Mouse (Mus musculus): ENCODE measurements around the gene Fez2. TPM values are rescaled to one million over a fixed set of nuclear protein-coding genes. Genes with fewer than 3 reads are reported as not detected.

Fez2 gene
- polyA plus RNA-seq, 1 experiment = 7.1 TPM

- TF ChIP-seq POLR2A (IDR thresholded peaks at IDR 0.05; ENCODE audit: control insufficient read depth, low read depth, low read length) (no peak), CTCF (IDR thresholded peaks at IDR 0.05; ENCODE audit: control insufficient read depth, insufficient read depth, insufficient replicate concordance, low read depth, low read length) (no peak)
- H3K36me3 ChIP-seq (ENCODE audit: control insufficient read depth, insufficient read depth, low read length) = no peaks in the 10 kb centered on the region
- H3K4me3 ChIP-seq (ENCODE audit: control insufficient read depth, low read depth, low read length) = no peak overlapping the region
- no peak overlapping the region for H3K27ac ChIP-seq (ENCODE audit: control insufficient read depth, insufficient read depth, low read depth, low read length)
- H3K27me3 ChIP-seq (ENCODE audit: control insufficient read depth, insufficient read depth, low read length) = no peaks in the 10 kb centered on the region
- no peaks in the 10 kb centered on the region for H3K4me1 ChIP-seq (ENCODE audit: control insufficient read depth, insufficient read depth, low read length)
These were observed 95.3 kb downstream of the Fez2 start for GRCm38 (mm10) chr17:78322369-78323335.

DNA sequence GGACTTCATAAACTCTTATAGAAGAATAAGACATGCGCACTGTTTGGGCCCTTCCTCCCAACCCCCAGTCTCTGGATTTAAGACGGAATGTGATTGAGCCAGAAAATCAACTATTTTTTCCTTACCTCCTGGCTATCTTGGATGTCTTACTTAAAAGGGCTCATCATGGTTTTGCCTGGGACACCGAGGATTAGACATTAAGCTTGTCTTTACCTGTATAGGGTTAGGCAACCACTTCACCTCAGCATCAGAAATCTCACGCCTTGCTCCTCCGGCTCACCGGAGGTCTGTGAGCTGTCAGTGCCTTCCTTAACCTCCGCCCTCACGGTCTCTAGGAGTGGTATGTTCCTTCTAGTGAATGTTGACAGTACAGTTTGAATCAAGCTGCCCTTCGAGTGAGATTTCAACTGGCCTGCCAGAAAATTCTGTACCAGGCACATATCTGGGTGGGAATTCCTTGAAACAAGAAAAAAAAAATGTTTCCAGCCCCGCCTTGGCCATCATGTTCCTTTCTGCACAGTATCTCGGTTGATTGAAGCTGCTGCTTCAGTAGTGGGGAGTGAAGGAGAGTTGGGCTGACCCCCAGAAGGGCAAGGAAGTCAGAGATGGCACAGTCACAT lies 96.6 kb downstream of the Fez2 start:
- H3K27ac ChIP-seq (ENCODE audit: control insufficient read depth, insufficient read depth, low read depth, low read length) = no peak overlapping the region
- no peaks in the 10 kb centered on the region for H3K4me1 ChIP-seq (ENCODE audit: control insufficient read depth, insufficient read depth, low read length)
- H3K27me3 ChIP-seq (ENCODE audit: control insufficient read depth, insufficient read depth, low read length) = no peaks in the 10 kb centered on the region
- H3K4me3 ChIP-seq (ENCODE audit: control insufficient read depth, low read depth, low read length) = no peak overlapping the region
- no peaks in the 10 kb centered on the region for H3K36me3 ChIP-seq (ENCODE audit: control insufficient read depth, insufficient read depth, low read length)
- no peak for TF ChIP-seq CTCF (IDR thresholded peaks at IDR 0.05; ENCODE audit: control insufficient read depth, insufficient read depth, insufficient replicate concordance, low read depth, low read length)
- TF ChIP-seq POLR2A (IDR thresholded peaks at IDR 0.05; ENCODE audit: control insufficient read depth, low read depth, low read length) = no peak

Other genes starting within 250 kb of the Fez2 start
- 3.5 and 3.9 TPM in 2 replicates for gene Crim1, start 217.9 kb downstream of the Fez2 start, polyA plus RNA-seq (2012; rRNA removed)
- gene Vit, start 89.9 kb upstream of the Fez2 start, polyA plus RNA-seq (2012; rRNA removed) = 78.6 and 113 TPM in 2 replicates